Mouse (Mus musculus): Measurements from ENCODE around the gene Pif1. TPM values are rescaled to one million over a fixed set of nuclear protein-coding genes. Genes with fewer than 3 reads are reported as not detected.

The Pif1 gene
- total and polyA plus RNA-seq, 2 experiments from 2014 or later, result 2.6 to 7.1 TPM

DNA sequence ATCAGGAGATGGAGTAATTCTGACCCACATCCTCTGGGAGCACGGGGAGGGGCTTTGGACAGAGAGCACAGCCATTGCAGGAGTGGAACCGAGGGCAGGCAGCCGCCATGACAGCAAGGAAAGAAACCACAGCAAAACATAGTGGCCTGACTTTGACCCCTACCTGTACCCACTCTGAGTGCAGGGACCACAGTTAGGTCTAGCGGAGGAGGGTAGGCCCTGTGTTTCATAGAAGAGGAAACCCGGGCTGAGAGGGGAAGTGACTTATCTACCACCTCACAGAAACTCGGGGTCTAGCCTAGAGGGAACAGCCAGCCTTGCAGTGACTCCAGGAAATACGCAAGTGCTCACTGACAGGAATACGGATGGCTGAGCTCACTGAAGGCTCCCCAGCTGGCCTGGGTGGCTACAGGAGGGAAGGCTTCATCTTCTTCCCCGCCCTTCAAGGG lies 8.1 kb upstream of the Pif1 start:
- peak overlapping the region; percentile 72 for H3K4me3 ChIP-seq (ENCODE audit: low read depth, low read length)
- H3K36me3 ChIP-seq (replicated peaks; ENCODE audit: control insufficient read depth, insufficient read depth, low read length), result no peaks in the 10 kb centered on the region
- peak overlapping the region; percentile 72 for H3K4me2 ChIP-seq (ENCODE audit: low read depth, low read length)
- no peaks in the 10 kb centered on the region for H3K27me3 ChIP-seq (ENCODE audit: control insufficient read depth, insufficient read depth, low read length)
- WGBS, result 49% methylated on average over 9 of the region's 9 CpGs
- peaks cover 27% of the 10 kb centered on the region for H3K4me1 ChIP-seq (ENCODE audit: control insufficient read depth, insufficient read depth)
- H3K9me3 ChIP-seq (replicated peaks; ENCODE audit: control insufficient read depth, low read length), result no peaks in the 10 kb centered on the region
- TF ChIP-seq CTCF (IDR thresholded peaks at IDR 0.05; ENCODE audit: low read depth), result no peak
- no peak for TF ChIP-seq EP300 (IDR thresholded peaks at IDR 0.05; ENCODE audit: low read depth)
- ATAC-seq (ENCODE audit: insufficient read depth, low read depth) (no peak), DNase-seq (ENCODE audit: low spot score) (peak; percentile 37)
- peak overlapping the region; percentile 62; the same call in 1 of the 2 replicates for H3K9ac ChIP-seq (replicated peaks; ENCODE audit: low read depth, low read length)
- H3K27ac ChIP-seq (ENCODE audit: low read depth), result peak overlapping the region; percentile 69

GRCm38 (mm10) chr9:65579781-65580371 lies 7.1 kb upstream of the Pif1 start, which contains the start of gene Plekho2:
Plekho2 (minus strand) TSS chr9:65580040.
- no peaks in the 10 kb centered on the region for H3K36me3 ChIP-seq (replicated peaks; ENCODE audit: control insufficient read depth, insufficient read depth, low read length)
- H3K4me1 ChIP-seq (ENCODE audit: control insufficient read depth, insufficient read depth), result peaks cover 23% of the 10 kb centered on the region
- H3K27ac ChIP-seq (ENCODE audit: low read depth), result peak within 1 kb of the TSS; percentile 70
- peak; percentile 97 for DNase-seq (ENCODE audit: low spot score)
- peak within 1 kb of the TSS; percentile 62 for H3K9ac ChIP-seq (replicated peaks; ENCODE audit: low read depth, low read length)
- no peaks in the 10 kb centered on the region for H3K27me3 ChIP-seq (ENCODE audit: control insufficient read depth, insufficient read depth, low read length)
- TF ChIP-seq CTCF (IDR thresholded peaks at IDR 0.05; ENCODE audit: low read depth), result no peak
- TF ChIP-seq EP300 (IDR thresholded peaks at IDR 0.05; ENCODE audit: low read depth), result no peak
- WGBS, result under 1% methylated on average over 42 of the region's 45 CpGs
- H3K4me3 ChIP-seq (ENCODE audit: low read depth, low read length), result peak within 1 kb of the TSS; percentile 72
- H3K9me3 ChIP-seq (replicated peaks; ENCODE audit: control insufficient read depth, low read length), result no peaks in the 10 kb centered on the region
- peak; percentile 90 for ATAC-seq (ENCODE audit: insufficient read depth, low read depth)
- H3K4me2 ChIP-seq (ENCODE audit: low read depth, low read length), result peak within 1 kb of the TSS; percentile 72

DNA sequence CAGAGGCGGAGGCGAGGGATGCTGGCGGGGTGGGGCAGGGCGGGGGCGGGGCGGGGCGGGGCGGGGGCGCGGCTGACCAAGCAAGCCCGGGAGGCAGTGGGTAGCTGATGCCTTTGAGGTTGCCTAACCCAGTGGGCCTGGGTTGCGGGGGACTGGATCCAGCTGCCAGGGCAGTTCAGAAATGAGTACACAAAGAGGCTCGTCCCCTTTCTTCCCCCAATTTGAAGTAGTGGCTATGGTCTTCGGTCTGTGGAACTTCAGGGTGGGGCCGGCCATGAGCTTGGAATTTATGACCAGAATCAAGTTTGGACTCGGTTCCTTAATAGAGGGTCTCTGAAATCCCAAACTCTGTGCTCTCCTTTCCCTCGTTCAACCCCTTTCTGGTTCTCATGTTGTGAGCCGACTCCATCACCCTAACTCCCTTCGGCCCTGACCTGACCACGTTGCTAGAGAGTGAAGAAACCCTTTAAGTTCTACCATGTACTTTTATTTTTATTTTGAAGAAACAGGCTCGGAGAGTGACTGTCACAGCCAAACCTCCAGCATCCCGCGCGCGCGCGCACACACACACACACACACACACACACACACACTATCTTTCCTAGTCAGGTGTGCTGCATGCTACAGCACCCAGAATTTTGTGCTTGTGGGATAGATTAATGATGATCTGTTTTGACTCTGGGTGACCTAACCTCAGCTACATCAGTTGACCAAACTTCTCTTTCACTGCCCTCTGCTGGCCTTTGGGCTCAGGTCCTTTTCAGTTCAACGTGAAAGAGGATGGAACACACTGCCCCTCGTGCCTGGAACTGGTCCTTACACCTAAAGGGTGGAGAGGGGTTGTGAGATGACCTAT lies 6.3 kb upstream of the Pif1 start:
- H3K9ac ChIP-seq (replicated peaks; ENCODE audit: low read depth, low read length), result no peak overlapping the region
- peak overlapping the region; percentile 72 for H3K4me3 ChIP-seq (ENCODE audit: low read depth, low read length)
- peak overlapping the region; percentile 70 for H3K27ac ChIP-seq (ENCODE audit: low read depth)
- peak; percentile 56 for ATAC-seq (ENCODE audit: insufficient read depth, low read depth)
- 8% methylated on average over 23 of the region's 29 CpGs for WGBS
- peak; percentile 93 for DNase-seq (ENCODE audit: low spot score)
- H3K4me2 ChIP-seq (ENCODE audit: low read depth, low read length), result peak overlapping the region; percentile 72
- peaks cover 18% of the 10 kb centered on the region for H3K4me1 ChIP-seq (ENCODE audit: control insufficient read depth, insufficient read depth)
- no peaks in the 10 kb centered on the region for H3K9me3 ChIP-seq (replicated peaks; ENCODE audit: control insufficient read depth, low read length)
- no peaks in the 10 kb centered on the region for H3K27me3 ChIP-seq (ENCODE audit: control insufficient read depth, insufficient read depth, low read length)
- H3K36me3 ChIP-seq (replicated peaks; ENCODE audit: control insufficient read depth, insufficient read depth, low read length), result no peaks in the 10 kb centered on the region
- TF ChIP-seq EP300 (IDR thresholded peaks at IDR 0.05; ENCODE audit: low read depth) (no peak), CTCF (IDR thresholded peaks at IDR 0.05; ENCODE audit: low read depth) (peak; percentile 99)

DNA sequence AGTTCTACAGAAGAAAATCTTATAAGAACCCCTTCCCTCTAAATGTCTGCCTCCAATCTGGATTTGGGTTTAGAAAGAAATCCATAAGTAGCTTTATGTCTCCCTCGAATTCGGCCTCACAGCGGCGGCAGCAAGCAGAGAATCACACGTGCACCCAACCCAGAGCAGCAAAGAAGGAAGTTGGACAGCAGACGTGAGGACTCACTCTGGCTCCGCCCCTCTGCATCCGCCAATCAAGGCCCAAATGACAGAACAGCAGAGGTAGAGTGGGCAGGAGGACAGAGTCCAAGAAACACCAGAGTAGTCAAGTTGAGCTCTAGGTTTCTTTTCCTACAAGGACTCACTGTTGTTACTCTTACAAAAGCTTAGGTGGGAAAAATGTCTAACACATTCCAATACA lies 3.9 kb upstream of the Pif1 start:
- ATAC-seq (ENCODE audit: insufficient read depth, low read depth), result no peak
- DNase-seq (ENCODE audit: low spot score), result no peak

GRCm38 (mm10) chr9:65587270-65587572 lies 261 bp downstream of the Pif1 start:
- H3K9ac ChIP-seq (replicated peaks; ENCODE audit: low read depth, low read length), result peak overlapping the region; percentile 58
- peak overlapping the region; percentile 52; the same call in 1 of the 2 replicates for H3K27ac ChIP-seq (ENCODE audit: low read depth)
- H3K4me2 ChIP-seq (ENCODE audit: low read depth, low read length), result peak overlapping the region; percentile 92
- H3K4me3 ChIP-seq (ENCODE audit: low read depth, low read length), result peak overlapping the region; percentile 69
- H3K4me1 ChIP-seq (ENCODE audit: control insufficient read depth, insufficient read depth), result peaks cover 14% of the 10 kb centered on the region; the same call in 1 of the 2 replicates
- no peak for TF ChIP-seq EP300 (IDR thresholded peaks at IDR 0.05; ENCODE audit: low read depth)
- no peak for TF ChIP-seq CTCF (IDR thresholded peaks at IDR 0.05; ENCODE audit: low read depth)
- 1% methylated on average over 6 of the region's 6 CpGs for WGBS
- H3K36me3 ChIP-seq (replicated peaks; ENCODE audit: control insufficient read depth, insufficient read depth, low read length), result 0 out of 2 replicates have a peak, but pooled peaks cover 9% of the 10 kb centered on the region
- no peak for DNase-seq (ENCODE audit: low spot score)
- H3K9me3 ChIP-seq (replicated peaks; ENCODE audit: control insufficient read depth, low read length), result no peaks in the 10 kb centered on the region
- H3K27me3 ChIP-seq (ENCODE audit: control insufficient read depth, insufficient read depth, low read length), result no peaks in the 10 kb centered on the region
- no peak for ATAC-seq (ENCODE audit: insufficient read depth, low read depth)

More for the DNA sequence above, 3.9 kb upstream of the Pif1 start:
- Histone ChIP-seq H3K36me3 (replicated peaks; ENCODE audit: control insufficient read depth, insufficient read depth, low read length) (no peaks in the 10 kb centered on the region), H3K27ac (ENCODE audit: low read depth) (no peak overlapping the region), H3K9ac (replicated peaks; ENCODE audit: low read depth, low read length) (no peak overlapping the region), H3K4me1 (ENCODE audit: control insufficient read depth, insufficient read depth) (peaks cover 7% of the 10 kb centered on the region; the same call in 1 of the 2 replicates), H3K27me3 (ENCODE audit: control insufficient read depth, insufficient read depth, low read length) (no peaks in the 10 kb centered on the region), H3K9me3 (replicated peaks; ENCODE audit: control insufficient read depth, low read length) (no peaks in the 10 kb centered on the region), H3K4me3 (ENCODE audit: low read depth, low read length) (no peak overlapping the region), H3K4me2 (ENCODE audit: low read depth, low read length) (no peak overlapping the region)
- 21% methylated on average over 8 of the region's 8 CpGs for WGBS
- TF ChIP-seq EP300 (IDR thresholded peaks at IDR 0.05; ENCODE audit: low read depth), result no peak
